Mouse (Mus musculus) liver, embryonic 14.5 days (tissue): Measurements from ENCODE around the gene Tada2b. TPM values are rescaled to one million over a fixed set of nuclear protein-coding genes. Genes with fewer than 3 reads are reported as not detected.

ENCODE experiments used
- ATAC-seq: fragments of 200-750 bp; cut with Nextera tagmentation; 2 replicates; pipeline ENCODE4 v1.8.0; 2017; ENCODE audit warnings: moderate number of reproducible peaks, mild to moderate bottlenecking, moderate library complexity; ENCODE audit not compliant: insufficient read depth
- DNase-seq, 3 experiments: peaks; one replicate each; pipeline ENCODE4 v3.0.0-alpha.2; 2012 to 2013; ENCODE audit warnings: low read depth in 3 of 3, low spot score in 3 of 3
- H3K27ac ChIP-seq: fragments of 300-500 bp; sonication (generic); 2 replicates; pipeline ENCODE4 v1.5.1; 2014; ENCODE audit warnings: moderate library complexity, mild to moderate bottlenecking, control low read depth, inconsistent platforms
- H3K27me3 ChIP-seq: fragments of 300-500 bp; sonication (generic); 2 replicates; pipeline ENCODE4 v1.6.1; 2014; ENCODE audit warnings: mild to moderate bottlenecking, low read length, moderate library complexity; ENCODE audit not compliant: control insufficient read depth, insufficient read depth
- H3K36me3 ChIP-seq: fragments of 300-500 bp; sonication (generic); replicated peaks from 2 replicates; pipeline ENCODE4 v1.6.1; 2014; ENCODE audit warnings: low read depth; ENCODE audit not compliant: control insufficient read depth, insufficient read depth
- H3K4me1 ChIP-seq, 2 experiments: fragments of 200-500 bp in 1 of 2; fragments of 300-500 bp in 1 of 2; sonication (generic) in 1 of 2; replicated peaks; 2 replicates each; pipeline ENCODE4 v1.6.1; 2012 to 2014; ENCODE audit warnings: antibody characterized with exemption in 1 of 2, inconsistent platforms in 1 of 2, low read length in 1 of 2; ENCODE audit not compliant: control insufficient read depth in 2 of 2, insufficient read depth in 2 of 2
- H3K4me2 ChIP-seq: fragments of 300-500 bp; sonication (generic); 2 replicates; pipeline ENCODE4 v1.6.1; 2014; ENCODE audit warnings: low read depth, mild to moderate bottlenecking, control low read depth, moderate library complexity
- H3K4me3 ChIP-seq, 2 experiments: fragments of 200-500 bp in 1 of 2; fragments of 300-500 bp in 1 of 2; sonication (generic) in 1 of 2; 2 replicates each; pipeline ENCODE4 v1.5.1; 2012 to 2014; ENCODE audit warnings: low read depth in 2 of 2, low read length in 2 of 2, mild to moderate bottlenecking in 2 of 2, control low read depth in 1 of 2, inconsistent platforms in 1 of 2, moderate library complexity in 1 of 2; ENCODE audit not compliant: insufficient read depth in 1 of 2
- H3K9ac ChIP-seq: fragments of 300-500 bp; sonication (generic); replicated peaks from 2 replicates; pipeline ENCODE4 v1.6.1; 2014; ENCODE audit warnings: mild to moderate bottlenecking, control low read depth, moderate library complexity
- H3K9me3 ChIP-seq: fragments of 300-500 bp; sonication (generic); 2 replicates; pipeline ENCODE4 v1.6.1; 2016; ENCODE audit warnings: low read length, mixed read lengths; ENCODE audit not compliant: control insufficient read depth
- CTCF ChIP-seq: IDR thresholded peaks from 2 replicates; pipeline ENCODE4 v1.5.1; 2016; ENCODE audit warnings: antibody characterized with exemption, low read depth, control low read depth
- EP300 ChIP-seq: IDR thresholded peaks from 2 replicates; pipeline ENCODE4 v1.6.1; 2016; ENCODE audit warnings: antibody characterized with exemption, low read depth
- WGBS: fragments of 180-500 bp; shearing (Covaris S2); extraction: QIAGEN DNeasy Blood & Tissue Kit; methylation state at CpG from one replicate; pipeline ENCODE4 v1.1.7; 2014; ENCODE audit not compliant: insufficient replicate concordance; 5-methylcytosine and 5-hydroxymethylcytosine counted together
- polyA plus RNA-seq, 2 experiments: library from polyadenylated mRNA; depleted of rRNA in 1 of 2; stranded (reverse) in 1 of 2; unstranded in 1 of 2; fragments of >200 nt; fragmentation: Nextera tagmentation in 1 of 2; extraction: Ambion mirVana in 1 of 2; gene quantifications; 2 replicates each; pipeline versions ENCODE4 v1.2.1 to v1.2.3; 2012 to 2014

Tada2b gene
- polyA plus RNA-seq, 2 experiments = 1.4 to 4.6 TPM

DNA sequence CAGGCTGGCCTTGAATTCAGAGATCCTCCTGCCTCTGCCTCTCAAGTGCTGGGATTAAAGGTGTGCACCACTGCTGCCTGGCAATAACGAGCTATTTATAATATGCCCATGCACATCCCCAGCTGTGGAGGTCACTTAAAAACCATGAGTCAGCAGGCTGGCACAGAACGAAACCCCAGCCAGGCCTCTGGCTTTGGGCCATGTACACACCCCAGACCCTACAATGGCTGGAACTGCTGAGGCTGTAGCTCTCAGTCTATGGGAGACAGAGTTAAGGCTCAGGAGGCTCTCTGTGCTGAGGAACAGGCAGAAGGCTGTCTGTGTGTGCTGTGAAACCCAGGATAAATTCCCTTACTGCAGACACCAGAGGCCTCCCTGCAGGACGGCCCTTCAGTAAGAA is 43.3 kb downstream of the Tada2b start:
- Histone ChIP-seq H3K9me3 (no peaks in the 10 kb centered on the region), H3K36me3 (no peaks in the 10 kb centered on the region), H3K9ac (no peak overlapping the region), H3K27me3 (peaks cover 5% of the 10 kb centered on the region), H3K4me2 (no peak overlapping the region), H3K27ac (no peak overlapping the region), H3K4me1 (no peaks in the 10 kb centered on the region), H3K4me3 (no peak overlapping the region)
- DNase-seq (no peak), ATAC-seq (no peak)
- WGBS = 53% methylated on average over 3 of the region's 3 CpGs
- TF ChIP-seq CTCF = no peak
- no peak for TF ChIP-seq EP300

DNA sequence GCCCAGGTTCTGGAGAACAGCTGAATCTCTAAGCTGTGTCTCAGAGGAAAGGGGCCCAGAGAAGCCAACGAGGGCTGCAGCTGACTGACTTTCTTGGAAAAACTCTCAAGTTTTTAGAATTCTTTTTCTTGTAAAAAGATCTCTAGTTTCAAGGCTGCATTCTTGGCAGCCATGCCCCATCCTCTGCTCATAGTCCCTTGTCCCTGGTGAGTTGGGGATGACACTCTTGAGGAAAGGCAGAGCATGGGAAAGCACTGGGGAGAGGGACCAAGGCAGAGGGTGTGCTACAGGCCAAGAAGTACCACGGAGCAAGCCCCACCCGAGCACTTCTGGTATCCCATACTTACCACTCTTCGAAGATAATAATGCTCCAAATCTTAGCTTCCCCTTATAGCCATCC is 47.2 kb downstream of the Tada2b start:
- DNase-seq = no peak
- no peak for TF ChIP-seq CTCF
- no peak for TF ChIP-seq EP300
- 34% methylated on average over 4 of the region's 4 CpGs for WGBS

DNA sequence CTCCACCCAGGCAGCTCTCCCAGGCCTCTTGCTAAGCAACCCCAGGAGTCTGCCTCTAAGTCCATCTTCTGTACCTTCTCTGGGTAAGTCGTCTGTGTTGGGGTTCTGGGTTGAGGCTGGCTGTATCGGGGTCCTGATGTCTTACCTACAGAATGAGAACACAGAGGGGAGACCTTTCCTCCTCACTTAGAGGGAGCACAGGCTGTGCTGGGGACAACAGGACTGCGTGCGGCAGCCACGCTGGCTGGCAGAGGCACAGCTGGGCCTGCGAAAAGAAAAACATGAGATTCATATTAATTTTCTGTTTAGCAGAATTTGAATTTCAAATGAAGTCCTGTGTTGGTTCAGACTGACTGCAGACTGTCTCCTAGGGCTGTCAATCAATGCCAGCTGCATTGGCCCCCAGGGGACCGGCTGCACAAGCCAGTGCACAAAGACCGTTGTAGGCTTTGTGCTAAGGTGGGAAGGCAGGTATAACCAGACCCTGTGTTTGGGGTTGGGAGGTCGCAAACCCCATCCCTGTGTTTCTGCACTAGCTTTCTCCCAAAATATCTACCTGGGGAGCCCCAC is 49.6 kb downstream of the Tada2b start:
- H3K4me1 ChIP-seq = no peaks in the 10 kb centered on the region
- WGBS = 59% methylated on average over 9 of the region's 9 CpGs
- no peaks in the 10 kb centered on the region for H3K36me3 ChIP-seq
- no peak overlapping the region for H3K9ac ChIP-seq
- no peak overlapping the region for H3K27ac ChIP-seq
- H3K4me2 ChIP-seq = no peak overlapping the region
- H3K4me3 ChIP-seq = no peak overlapping the region
- H3K9me3 ChIP-seq = no peaks in the 10 kb centered on the region
- no peak for ATAC-seq
- no peaks in the 10 kb centered on the region for H3K27me3 ChIP-seq
- TF ChIP-seq CTCF (no peak), EP300 (no peak)
- no peak for DNase-seq

More for the DNA sequence above, 47.2 kb downstream of the Tada2b start:
- Histone ChIP-seq H3K9ac (no peak overlapping the region), H3K4me2 (no peak overlapping the region), H3K4me3 (no peak overlapping the region), H3K9me3 (no peaks in the 10 kb centered on the region), H3K27me3 (no peaks in the 10 kb centered on the region), H3K36me3 (no peaks in the 10 kb centered on the region), H3K27ac (no peak overlapping the region), H3K4me1 (no peaks in the 10 kb centered on the region)
- no peak for ATAC-seq

DNA sequence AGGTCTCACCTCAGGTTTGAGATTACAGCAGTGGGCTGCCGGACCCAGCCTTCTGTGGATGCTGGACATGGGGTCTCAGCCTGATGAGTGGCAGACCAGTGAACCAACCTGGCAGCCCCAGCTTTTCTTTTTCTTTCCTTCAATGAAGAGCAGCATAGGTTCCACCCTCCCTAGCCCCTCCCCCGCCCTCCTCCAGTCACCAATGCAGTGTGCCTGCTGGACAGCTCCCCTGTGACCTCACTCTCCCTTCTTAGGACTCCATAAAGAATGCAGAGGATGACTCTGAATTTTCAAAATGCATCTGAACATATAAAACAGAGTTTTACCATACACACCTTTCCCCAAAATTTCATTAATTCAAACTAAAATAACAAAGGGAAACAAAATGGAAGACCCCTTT is 52.4 kb downstream of the Tada2b start:
- H3K9me3 ChIP-seq = no peaks in the 10 kb centered on the region
- DNase-seq = no peak
- no peak for ATAC-seq
- no peaks in the 10 kb centered on the region for H3K36me3 ChIP-seq
- TF ChIP-seq CTCF (no peak), EP300 (no peak)
- H3K27ac ChIP-seq = no peak overlapping the region
- H3K9ac ChIP-seq = no peak overlapping the region
- WGBS = 45% methylated on average over 2 of the region's 2 CpGs
- H3K27me3 ChIP-seq = no peaks in the 10 kb centered on the region
- no peak overlapping the region for H3K4me3 ChIP-seq
- H3K4me2 ChIP-seq = no peak overlapping the region
- no peaks in the 10 kb centered on the region for H3K4me1 ChIP-seq

DNA sequence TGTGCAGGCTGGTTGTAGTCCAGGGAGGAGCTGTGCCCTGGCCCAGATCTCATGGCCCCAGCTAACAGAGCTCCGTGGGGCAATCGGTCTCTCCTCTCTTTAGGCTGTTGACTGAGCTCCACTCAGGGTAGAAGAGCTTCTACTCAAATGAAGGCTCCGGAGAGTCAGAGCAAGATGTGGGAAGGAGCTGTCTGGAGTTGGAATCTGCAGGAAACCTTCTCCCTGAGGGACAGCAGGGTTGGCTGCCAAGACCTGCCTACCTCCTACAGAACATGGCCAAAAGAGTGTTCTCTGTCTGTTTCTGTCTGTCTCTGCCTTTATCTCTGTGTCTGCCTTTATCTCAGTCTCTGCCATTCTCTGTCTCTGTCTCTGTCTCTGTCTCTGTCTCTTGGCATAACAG is 54.5 kb downstream of the Tada2b start:
- WGBS = 68% methylated on average over 3 of the region's 3 CpGs
- no peaks in the 10 kb centered on the region for H3K27me3 ChIP-seq
- DNase-seq = no peak
- no peaks in the 10 kb centered on the region for H3K4me1 ChIP-seq
- no peak overlapping the region for H3K4me3 ChIP-seq
- no peak overlapping the region for H3K27ac ChIP-seq
- no peak overlapping the region for H3K4me2 ChIP-seq
- H3K9me3 ChIP-seq = no peaks in the 10 kb centered on the region
- H3K9ac ChIP-seq = no peak overlapping the region
- no peaks in the 10 kb centered on the region for H3K36me3 ChIP-seq
- TF ChIP-seq EP300 (no peak), CTCF (no peak)
- no peak for ATAC-seq
